Mouse (Mus musculus) embryonic fibroblast, embryonic 13.5 days (primary cell): ENCODE results near the gene Syncrip.

ENCODE experiments used
- CTCF ChIP-seq: IDR thresholded peaks from 2 replicates; pipeline ENCODE4 v1.5.1; 2011; ENCODE audit warnings: mild to moderate bottlenecking, control low read depth, low read length, moderate library complexity, borderline replicate concordance; ENCODE audit not compliant: insufficient read depth
- POLR2A ChIP-seq: IDR thresholded peaks from 2 replicates; pipeline ENCODE4 v1.6.1; 2011; ENCODE audit warnings: low read depth, mild to moderate bottlenecking, control low read depth, low read length, moderate library complexity

- TF ChIP-seq CTCF (no peak), POLR2A (no peak)
Measured at GRCm38 (mm10) chr9:88500112-88500511, 17.7 kb upstream of the Syncrip start.
